Mouse (Mus musculus): Measurements from ENCODE around the gene Zbp1. TPM values are rescaled to one million over a fixed set of nuclear protein-coding genes. Genes with fewer than 3 reads are reported as not detected.
A peak's percentile ranks its signal among the peaks of the same experiment; 100 is the strongest.

Gene Zbp1
- total RNA-seq, 2 experiments from 2014 or later: not detected

GRCm38 (mm10) chr2:173170081-173170480, 48.6 kb downstream of the Zbp1 start:
- intact Hi-C loops (cut with DNase I): no loop called here

GRCm38 (mm10) chr2:173168411-173168851, 50.3 kb downstream of the Zbp1 start:
- intact Hi-C loops (cut with DNase I): no loop called here
- no peak for DNase-seq (ENCODE audit: low spot score in 2 of 2)

More at GRCm38 (mm10) chr2:173170081-173170480, 48.6 kb downstream of the Zbp1 start:
- no peak for DNase-seq (ENCODE audit: low spot score in 2 of 2)

- intact Hi-C loops (cut with DNase I): no loop called here
- DNase-seq (ENCODE audit: low spot score in 2 of 2): no peak
Measured at GRCm38 (mm10) chr2:173165357-173165756, 53.4 kb downstream of the Zbp1 start.

DNA sequence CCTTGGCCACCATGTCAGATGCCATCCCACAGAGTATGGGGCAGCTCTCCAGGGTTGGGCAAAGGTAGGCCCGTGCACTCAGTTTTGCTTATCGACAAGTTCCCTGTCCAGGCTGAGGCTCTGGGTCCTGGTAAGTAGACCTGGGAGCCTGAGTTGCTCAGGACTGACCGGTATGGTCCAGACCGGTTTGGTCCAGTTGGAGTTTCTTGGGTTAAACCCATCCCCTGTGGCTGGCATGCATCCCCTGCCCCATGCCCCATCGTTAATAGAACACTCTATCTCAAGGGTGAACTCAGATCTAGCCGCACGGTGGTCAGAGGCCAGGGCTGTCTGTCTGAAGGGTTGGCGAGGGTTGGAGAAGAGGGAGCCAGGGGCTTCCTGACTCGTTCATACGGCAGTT, 53.8 kb downstream of the Zbp1 start:
- intact Hi-C loops (cut with DNase I): no loop called here

DNA sequence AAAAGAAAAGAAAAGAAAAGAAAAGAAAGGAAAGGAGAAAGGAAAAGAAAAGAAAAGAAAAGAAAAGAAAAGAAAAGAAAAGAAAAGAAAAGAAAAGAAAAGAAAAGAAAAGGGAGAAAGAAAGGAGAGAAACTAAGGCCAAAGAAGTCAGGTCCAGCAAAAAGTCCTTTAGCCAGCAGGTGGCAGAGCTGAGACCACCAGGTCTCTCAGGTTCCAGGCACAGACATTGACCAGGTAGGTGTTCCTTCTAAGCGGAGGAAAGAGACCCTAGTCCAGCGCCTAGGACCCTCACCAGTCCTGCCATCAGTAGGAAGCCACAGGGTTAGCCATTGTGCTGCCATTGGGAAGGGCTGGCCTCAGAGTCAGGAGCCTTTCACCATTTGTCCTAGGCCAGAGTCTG, 54.4 kb downstream of the Zbp1 start:
- no peak for DNase-seq (ENCODE audit: low spot score in 2 of 2)
- intact Hi-C loops (cut with DNase I): no loop called here

More for the DNA sequence above, 53.8 kb downstream of the Zbp1 start:
- DNase-seq (ENCODE audit: low spot score in 2 of 2): no peak

DNA sequence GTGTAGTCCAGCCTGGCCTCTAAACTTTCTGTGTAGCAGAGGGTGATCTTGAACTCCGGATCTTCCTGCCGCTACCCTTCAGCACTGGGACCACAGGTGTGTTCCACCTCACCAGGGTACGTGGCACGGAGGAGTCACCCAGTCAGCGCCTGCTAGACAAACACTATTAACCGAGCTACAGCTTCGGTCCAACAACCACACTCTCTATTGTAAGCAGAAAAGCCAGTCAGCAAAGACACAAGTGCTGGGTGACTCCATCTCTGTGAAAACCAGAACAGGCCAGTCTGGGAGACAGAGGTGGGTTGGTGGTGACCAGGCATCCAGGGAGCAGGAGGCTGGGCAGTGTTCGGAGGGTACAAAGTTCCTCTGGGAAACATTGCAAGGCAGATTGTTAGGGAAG, 55.3 kb downstream of the Zbp1 start:
- no peak for DNase-seq (ENCODE audit: low spot score in 2 of 2)
- intact Hi-C loops (cut with DNase I): no loop called here

DNA sequence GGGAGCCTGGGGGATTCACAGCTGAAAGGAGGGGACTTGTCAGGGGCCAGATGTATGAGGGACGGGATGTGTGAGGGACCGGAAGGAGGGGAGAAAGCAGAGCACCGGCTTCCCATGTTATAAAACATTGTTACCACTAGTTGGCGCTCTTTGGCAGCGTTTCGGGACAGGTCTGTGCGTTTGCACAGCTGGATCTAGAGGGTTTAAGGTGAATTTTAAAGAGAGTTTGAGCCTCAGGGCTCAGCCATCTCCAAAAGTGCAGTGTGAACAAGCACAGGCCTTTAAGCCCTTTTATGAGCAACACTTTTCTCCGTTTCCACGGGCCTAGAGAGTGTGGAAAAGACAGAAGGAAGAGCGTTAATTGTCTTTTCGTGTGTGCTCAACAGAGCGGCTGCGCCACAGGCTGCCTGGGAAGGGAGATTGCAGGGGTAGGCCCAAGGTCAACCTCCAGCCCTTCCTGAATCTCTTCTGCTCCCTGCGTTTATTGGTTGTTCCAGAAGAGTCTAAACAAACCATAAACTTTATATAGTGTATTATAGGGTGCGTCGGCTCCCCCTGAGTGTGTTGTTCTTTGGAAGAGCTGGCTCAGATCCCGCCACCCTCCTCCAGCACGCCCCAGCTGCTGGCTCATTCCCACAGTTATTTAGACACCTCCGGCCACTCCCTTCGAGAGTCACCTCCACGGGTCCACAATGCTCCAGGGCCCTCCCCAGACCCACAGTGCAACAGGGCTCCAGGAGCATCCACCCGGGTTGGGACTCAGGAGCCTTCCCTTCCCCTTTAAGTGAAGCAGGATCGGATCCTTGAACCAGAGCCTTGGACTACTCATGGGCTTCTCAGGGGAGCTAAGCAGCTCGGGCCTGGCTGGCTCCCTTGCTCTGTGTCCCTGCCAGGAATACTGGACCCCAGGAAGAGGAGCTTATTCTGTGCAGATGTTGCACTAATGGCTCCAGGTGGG, 59.1 kb downstream of the Zbp1 start:
- intact Hi-C loops (cut with DNase I): no loop called here
- DNase-seq (ENCODE audit: low spot score in 2 of 2): peak; percentile 66

DNA sequence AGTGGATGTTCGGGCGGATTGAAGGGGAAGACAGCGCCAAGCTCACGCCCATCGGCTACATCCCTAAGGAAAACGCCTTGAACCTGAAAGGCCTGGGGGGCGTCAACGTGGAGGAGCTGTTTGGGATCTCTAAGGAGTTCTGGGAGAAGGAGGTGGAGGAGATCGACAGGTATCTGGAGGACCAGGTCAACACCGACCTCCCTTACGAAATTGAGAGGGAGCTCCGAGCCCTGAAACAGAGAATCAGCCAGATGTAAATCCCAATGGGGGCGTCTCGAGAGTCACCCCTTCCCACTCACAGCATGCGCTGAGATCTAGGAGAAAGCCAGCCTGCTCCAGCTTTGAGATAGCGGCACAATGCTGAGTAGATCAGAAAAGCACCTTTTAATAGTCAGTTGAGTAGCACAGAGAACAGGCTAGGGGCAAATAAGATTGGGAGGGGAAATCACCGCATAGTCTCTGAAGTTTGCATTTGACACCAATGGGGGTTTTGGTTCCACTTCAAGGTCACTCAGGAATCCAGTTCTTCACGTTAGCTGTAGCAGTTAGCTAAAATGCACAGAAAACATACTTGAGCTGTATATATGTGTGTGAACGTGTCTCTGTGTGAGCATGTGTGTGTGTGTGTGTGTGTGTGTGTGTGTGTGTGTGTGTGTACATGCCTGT, 60.2 kb downstream of the Zbp1 start:
- no peak for DNase-seq (ENCODE audit: low spot score in 2 of 2)
- intact Hi-C loops (cut with DNase I): no loop called here

DNA sequence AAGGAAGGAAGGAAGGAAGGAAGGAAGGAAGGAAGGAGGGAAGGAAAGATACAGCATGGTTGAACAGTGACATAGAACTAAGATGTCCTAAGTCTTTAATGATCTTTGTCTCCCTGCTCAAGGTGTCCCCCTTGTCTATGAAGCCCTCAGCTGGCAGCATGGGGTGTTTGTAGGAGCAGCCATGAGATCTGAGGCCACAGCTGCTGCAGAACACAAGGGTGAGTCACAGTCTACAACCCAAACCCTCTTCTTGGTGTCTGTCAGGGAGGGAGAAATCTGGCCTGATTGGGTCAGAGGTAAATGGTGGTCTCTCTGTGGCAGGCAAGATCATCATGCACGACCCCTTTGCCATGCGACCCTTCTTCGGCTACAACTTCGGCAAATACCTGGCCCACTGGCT, 60.9 kb downstream of the Zbp1 start:
- intact Hi-C loops (cut with DNase I): no loop called here
- no peak for DNase-seq (ENCODE audit: low spot score in 2 of 2)

DNA sequence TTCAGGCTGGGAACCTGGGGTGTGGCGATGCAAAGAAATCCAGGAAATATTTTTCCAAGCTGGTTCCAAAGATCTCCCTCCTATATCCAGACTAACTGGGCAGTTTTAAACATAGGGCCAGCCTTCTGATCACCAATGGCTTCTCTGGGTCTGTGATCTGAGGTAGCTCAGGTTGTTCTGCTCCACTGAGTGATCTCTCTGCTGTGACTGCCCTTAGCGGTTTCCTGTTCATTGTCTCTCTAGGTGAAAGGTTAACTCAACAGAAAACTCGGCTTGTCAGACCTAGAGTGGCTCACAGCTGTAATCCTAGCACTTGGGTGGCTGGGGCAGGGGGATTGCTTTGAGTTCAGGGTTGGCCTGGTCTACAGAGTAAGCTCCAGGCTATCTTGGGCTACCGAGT, 61.3 kb downstream of the Zbp1 start:
- intact Hi-C loops (cut with DNase I): no loop called here
- DNase-seq (ENCODE audit: low spot score in 2 of 2): no peak

DNA sequence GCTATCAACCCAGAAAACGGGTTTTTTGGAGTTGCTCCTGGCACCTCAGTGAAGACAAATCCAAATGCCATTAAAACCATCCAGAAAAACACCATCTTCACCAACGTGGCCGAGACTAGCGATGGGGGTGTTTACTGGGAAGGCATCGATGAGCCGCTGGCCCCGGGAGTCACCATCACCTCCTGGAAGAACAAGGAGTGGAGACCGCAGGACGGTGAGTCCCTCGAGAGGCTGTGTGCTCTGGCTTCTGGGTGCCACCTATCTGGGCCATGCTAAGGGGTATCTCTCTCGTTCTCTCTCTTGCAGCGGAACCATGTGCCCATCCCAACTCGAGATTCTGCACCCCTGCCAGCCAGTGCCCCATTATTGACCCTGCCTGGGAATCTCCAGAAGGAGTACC, 61.8 kb downstream of the Zbp1 start:
- DNase-seq (ENCODE audit: low spot score in 2 of 2): no peak
- intact Hi-C loops (cut with DNase I): no loop called here

Other genes with a start within 250 kb of the Zbp1 start
- under 1 TPM; 0.23 to 0.44 TPM for gene Spo11, start 241.2 kb downstream of the Zbp1 start, total RNA-seq (2021)
- gene Rae1, start 218.8 kb downstream of the Zbp1 start, total RNA-seq (2021): 10 to 100 TPM; 62.3 to 63.1 TPM
- gene Rbm38, start 198.4 kb downstream of the Zbp1 start, total RNA-seq (2021): 1 to 10 TPM; 3.1 to 3.7 TPM
- gene Ctcfl, start 99.4 kb downstream of the Zbp1 start, total RNA-seq (2021): not detected
- not detected for gene Pck1, start 65.9 kb downstream of the Zbp1 start, total RNA-seq (2021)
- gene Pmepa1, start 57.6 kb upstream of the Zbp1 start, total RNA-seq (2021): 10 to 100 TPM; 43.3 to 56.9 TPM

Data from left cerebral cortex, postnatal 14 days (tissue).